Mouse (Mus musculus) heart, adult 8-10 months (tissue): ENCODE measurements around the gene Cd200r1. TPM values are rescaled to one million over a fixed set of nuclear protein-coding genes. Genes with fewer than 3 reads are reported as not detected.
"Not testable (repeated sequence)": the region's sequence is repeated elsewhere in the genome, so short reads cannot be mapped to it uniquely, and the experiment has no call there.

Source experiments
- DNase-seq: peaks from one replicate; pipeline ENCODE4 v3.0.0; 2022; ENCODE audit warnings: low spot score
- total RNA-seq, 4 experiments: library from RNA; stranded (reverse); gene quantifications; 2 replicates each; pipeline ENCODE4 v1.2.4; 2022

The Cd200r1 gene
- total RNA-seq, 4 experiments from 2014 or later, result 0.27 to 0.63 (median 0.28) TPM; not detected in 1

DNA sequence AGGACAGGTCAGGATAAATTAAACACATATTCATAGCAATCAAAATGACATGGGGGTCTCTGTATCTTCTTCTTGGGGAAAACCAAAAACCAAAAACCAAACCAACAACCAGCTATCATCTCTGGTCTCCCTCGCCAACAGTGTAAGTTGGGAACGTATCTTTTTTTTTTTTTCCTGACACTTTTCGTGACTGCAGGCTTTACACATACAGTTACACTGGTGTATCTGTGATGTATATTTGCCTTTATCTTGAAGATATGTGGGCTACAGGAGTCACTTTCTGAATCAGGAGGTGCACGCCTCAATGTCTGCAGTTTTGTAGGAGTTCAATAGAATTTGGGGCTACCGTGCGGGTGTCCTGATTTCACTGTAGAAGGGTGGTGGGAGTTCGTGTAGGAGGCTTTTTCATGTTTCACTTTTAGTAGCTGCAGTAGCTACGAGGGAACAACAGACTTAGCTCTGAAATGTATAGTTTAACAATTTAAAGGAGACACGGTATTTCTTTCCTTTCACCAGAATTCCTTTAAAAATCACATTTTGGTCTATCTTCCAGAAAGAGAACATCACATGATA, 870 bp downstream of the Cd200r1 start:
- DNase-seq, result no peak

DNA sequence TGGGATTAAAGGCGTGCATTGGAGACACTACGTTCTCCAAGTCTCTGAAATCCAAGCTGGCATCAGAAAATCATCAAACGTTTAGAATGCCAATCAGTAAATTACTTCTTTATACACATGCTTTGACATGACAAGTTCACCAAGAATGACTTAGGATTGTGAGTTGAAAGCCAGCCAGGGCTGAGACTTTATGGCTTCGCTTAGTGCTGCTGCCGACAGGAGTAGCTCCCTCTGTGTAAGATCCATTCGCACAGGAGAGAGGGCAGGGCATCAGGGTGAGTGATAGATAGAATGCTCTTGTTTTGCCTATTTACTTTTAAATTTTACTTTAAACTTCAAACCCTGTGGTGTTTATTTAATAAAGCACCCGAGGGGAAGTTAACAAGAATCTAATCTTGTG, 2.0 kb downstream of the Cd200r1 start:
- no peak for DNase-seq

DNA sequence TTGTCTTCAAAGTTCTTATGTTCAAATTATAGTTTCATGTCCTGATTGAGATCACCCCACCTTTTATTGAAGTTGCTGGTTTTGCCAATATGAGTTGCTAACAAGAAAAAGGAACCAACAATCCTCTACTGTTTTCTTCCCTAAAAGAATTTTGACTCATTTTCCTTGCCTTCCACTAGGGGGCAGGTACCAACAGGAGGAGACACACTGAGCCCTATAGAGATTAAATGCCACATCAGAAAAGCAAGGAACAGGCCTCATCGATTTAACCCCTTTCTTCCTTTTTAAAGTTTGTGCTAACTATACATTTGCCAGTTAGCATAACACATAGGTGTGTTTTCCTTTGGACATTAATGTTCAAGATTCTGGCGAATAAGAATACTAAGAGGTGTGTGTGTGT, 2.4 kb downstream of the Cd200r1 start:
- peak; percentile 35 for DNase-seq

DNA sequence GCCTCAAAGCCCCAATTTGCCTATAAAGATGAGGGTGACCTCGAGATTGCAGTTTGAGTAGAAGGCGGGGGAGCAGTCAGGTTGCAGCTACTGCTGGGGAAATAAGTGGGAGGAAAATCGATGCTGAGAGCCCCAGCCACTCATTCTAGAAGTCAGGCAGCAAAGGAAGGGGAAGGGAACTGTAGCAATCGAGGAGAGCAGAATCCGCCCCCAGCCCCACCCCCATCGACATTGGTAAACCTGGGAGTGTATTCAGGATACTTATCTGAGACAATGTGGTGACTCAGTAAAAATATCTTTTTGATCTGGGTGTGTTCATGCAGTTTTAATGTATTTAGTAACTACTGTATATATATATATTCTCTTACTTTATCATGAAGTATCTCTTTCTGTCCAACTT, 7.0 kb downstream of the Cd200r1 start:
- DNase-seq, result no peak

DNA sequence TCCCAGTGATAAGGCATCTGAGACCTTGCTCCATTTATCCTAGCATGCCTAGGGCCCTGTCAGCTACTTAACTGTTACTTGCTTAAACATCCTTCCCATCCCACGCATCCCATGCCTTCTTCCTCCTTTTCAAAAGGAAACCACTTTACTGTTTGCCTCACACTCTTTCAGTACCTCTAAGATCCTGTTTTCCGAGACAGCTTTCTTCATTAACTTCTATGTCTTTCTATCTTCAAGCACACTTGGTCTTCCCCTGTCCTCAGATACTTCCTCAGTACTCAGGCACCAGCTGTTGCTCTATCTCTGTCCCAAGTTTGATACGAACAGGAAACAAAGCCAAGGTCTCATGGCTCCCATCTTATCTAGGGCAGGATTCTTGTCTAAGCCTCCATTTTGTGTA, 8.1 kb downstream of the Cd200r1 start:
- DNase-seq, result no peak

DNA sequence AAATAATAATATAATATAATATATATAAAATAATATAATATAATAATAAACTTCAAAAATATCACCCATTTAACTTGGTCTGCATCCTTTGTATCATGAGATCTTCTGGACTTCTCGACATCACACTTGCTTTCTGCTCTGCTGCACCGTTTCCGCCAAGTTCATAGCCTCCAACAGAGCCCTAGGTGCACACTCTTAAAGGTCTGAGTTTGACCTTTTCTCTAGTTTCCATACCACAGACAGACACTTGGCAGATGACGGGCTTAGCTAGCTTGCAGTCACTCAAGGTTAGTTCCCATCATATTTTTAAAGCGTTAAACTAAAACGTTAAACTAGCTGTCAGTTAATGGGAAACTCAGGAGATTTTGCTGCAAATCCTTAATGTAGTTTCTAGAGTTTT, 8.7 kb downstream of the Cd200r1 start:
- no peak for DNase-seq

DNA sequence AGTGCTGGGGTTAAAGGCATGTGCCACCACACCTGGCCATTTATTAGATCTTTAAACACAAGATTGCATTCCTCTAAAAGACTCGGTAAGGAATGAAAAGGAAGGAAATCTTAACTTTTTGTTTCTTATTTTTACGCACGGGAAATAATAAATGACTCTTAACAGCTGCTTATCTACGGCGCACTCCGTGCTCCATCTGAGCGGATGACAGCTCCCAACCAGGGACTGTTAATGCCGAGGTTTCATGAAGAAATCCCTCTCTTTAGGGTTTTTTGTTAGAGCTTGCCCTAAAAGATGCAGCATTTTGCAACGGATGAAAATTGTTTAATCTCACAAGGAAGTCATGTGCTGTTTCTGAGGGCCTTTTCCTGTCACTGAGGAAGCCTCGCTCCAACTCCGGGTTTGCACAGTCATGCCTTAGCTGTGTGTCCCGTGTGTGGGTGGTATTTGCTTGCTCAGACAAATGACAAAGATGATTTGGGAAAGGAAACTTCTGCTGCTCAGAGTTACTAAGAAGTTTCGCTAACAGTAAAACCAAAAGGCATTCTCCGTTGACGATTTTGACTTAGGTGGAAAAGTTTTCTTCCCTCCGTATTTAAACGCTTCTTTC, 13.1 kb downstream of the Cd200r1 start:
- DNase-seq, result peak; percentile 49

DNA sequence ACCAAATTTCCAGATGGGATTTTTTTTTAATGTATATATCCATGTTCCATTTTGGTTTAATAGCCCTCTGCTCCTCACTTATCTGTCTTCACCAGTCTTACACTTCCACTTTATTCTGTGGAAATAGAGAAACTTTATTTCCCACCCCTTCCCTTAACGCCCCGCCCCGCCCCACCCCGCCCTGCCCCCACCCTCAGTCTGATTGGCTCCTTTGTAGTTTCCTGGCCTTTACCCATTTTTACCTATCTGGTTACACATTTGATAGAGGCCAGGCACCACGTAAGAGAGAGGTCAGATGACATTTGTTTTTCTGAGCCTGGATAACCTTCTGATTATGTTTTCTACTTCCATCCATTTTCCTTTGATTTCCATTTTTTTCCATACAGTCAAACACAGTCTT, 14.0 kb downstream of the Cd200r1 start:
- no peak for DNase-seq

DNA sequence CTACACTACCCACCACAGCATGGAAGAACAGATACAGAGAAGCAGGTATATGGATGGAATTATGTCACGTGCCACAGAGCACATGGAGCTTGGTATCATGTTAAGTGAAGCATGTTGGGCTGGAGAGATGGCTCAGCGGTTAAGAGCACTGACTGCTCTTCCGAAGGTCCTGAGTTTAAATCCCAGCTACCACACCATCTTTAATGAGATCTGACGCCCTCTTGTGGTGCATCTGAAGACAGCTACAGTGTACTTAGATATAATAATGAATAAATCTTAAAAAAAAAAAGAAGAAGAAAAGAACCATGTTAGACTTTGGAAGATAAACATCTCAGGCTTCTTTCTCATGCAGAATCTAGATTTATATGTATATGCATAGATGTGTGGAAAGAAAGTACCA, 15.2 kb downstream of the Cd200r1 start:
- DNase-seq, result no peak

DNA sequence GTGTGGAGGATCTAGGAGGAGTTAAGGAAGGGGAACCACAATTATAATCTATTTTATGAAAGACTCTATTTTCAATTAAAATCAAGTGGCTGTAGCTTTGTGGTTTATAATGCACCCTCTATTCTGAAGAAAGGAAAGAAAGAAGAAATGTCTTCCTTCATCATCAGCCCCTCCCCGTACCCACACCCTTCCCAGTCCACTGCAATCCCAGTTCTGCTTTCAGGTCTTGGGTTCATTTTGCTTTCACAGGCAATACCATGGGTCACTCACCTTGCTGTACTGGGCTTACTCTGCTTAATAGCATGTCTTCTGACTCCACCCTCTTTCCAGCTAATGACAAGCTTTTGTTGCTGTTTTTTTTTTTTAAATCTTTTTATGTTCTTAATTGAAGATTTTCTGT, 21.4 kb downstream of the Cd200r1 start:
- no peak for DNase-seq

DNA sequence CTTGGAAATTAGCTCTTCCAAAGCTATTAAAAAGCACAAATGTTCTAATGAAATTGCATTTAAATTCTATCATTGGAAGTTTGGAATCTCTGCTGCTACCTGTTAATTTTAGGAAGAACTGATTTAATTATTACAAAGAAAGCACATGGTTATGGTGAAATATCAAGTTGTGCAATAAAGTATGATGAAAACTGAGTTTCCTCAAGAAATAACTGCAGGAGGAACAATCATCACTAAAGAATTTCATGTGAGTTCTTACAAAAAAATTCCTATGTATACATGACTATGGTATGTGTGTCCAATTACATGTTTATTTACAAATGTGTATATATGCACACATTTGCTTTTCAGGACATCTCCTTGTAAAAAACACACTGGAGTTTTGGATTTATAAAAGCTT, 28.9 kb downstream of the Cd200r1 start:
- no peak for DNase-seq

DNA sequence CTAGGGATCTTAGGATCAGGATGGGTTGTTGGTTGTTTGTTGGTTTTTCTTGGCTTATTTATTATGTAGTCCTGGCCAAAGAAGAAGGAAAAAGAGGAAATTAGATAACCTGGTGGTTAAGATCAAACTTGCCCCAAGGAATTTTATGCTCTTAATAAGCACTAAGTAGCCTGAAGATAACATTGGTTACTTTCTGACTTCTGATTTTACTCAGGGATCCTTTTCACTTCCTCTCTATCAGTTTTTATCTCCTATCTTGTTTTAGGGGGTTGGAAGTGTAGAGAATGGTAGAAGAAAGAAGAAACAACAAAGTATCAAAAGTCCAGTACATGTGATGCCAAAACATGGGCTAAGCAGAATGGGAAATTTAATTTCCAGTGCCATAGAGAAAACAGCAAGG, 40.4 kb downstream of the Cd200r1 start:
- DNase-seq, result no peak

DNA sequence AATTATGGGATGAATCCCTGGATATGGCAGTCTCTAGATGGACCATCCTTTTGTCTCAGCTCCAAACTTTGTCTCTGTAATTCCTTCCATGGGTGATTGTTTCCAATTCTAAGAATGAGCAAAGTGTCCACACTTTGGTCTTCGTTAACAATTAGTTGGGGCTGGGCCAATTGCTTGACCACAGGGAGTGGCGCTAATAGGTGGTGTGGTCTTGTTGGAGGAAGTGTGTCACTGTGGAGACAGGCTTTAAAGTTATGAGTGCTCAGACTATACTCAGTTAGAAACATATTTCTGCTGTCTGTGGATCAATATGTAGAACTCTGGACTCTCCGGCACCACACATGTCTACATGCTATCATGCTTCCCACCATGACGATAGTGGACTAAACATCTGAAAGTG, 44.7 kb downstream of the Cd200r1 start:
- not testable (repeated sequence) for DNase-seq

DNA sequence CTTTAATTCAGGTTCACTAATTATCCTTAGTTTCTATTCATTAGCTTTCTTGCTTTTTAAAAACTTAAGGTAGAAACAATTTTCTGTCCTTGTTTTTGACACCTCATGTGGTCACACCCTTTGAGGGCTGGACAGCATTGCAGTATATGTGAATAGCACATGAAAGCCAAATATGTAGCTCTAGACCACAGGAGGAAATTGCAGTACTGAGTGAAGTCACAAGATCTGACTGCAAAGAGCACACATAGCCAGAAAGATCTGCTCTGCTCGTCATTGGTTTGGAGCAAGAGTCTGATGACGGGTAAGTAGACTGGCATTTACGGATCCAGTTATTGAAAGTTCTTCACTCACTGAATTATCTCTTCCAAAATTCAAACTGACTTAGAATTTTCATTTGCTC, 46.0 kb downstream of the Cd200r1 start, which contains the start of gene Cd200r4:
Gene Cd200r4, plus strand, starts transcription at position 190 of the 400 bp plus-strand sequence.
- no peak for DNase-seq

DNA sequence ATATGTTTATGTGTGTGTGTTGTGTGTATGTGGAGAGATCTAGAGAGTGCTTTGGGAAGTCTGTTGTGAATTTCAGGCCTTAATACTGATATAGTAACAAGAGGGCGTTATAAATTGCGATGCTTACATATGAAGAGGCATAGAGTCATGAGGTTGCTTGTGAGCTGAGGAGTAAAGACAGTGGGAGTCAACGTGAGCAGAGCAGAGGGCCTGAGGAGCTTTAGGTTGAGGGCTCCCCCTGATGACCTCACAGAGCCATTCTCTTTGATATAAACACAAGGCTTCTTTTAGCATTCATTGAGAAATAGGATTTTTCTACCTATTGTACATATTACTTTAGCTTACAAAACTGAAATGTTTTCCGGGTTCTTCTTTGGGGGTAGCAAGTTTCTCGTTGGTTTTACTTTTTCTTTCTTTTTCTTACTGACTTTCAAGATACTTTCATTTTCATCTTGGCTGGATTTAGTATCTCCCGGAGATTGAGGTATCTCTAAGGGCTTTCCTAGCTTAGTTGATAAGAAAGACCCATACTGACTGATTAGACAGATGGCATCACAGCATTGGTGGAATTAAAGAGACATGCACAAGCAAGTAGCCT, 47.0 kb downstream of the Cd200r1 start:
- DNase-seq, result no peak

DNA sequence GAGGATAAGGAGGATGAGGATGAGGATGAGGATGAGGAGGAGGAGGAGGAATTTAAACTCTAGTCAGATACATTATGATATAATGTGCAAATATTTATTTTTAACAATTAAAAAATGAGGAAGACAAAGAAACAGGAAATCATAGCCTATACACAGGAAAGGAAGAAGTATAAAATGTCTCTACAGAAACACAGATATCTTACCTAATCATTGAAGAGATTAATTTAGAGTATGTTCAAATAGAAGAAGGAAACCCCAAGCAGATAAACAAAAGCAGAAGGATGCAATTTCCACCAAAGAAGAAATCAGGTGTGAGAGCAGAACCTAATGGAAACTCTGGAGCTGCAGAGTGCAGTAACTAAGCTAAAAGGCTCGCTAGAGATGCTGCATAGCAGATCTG, 52.5 kb downstream of the Cd200r1 start:
- DNase-seq, result no peak

DNA sequence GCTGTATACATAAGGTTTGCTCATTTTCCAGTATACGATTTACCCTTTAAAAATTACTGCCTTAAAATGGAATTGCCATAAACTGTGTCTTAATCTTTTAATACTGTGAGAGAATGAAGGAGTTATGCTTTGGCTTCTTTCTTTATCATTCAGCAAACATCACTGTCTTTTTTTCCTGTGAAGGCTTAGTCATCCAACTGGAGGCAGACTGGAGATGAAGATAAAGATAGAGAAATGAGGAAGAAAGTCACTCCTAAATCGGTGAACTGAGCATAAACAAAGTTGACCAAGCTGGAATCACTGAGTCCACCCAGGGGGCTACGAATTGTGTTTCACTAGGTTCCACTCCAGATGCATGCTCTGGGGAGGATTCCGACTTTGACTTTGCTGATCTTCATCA, 55.0 kb downstream of the Cd200r1 start:
- no peak for DNase-seq

DNA sequence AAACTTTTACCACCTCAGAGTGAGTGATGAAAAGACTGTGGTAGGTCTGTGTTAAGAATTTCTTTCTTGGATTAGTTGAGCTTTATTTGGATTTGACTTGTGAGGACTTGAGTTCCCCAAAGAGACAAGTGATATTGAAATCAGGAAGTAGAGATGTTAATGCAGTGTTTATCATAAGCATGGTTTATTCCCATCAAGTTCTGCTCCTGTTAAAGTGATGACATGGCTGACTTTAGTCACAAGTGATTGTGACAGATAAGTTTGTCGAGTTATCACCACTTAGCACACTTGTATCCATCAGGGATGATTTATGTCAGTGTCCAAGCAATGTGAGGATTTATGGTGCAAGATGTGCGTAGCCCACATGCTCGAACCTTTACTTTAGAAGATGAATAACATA, 66.8 kb downstream of the Cd200r1 start:
- no peak for DNase-seq

DNA sequence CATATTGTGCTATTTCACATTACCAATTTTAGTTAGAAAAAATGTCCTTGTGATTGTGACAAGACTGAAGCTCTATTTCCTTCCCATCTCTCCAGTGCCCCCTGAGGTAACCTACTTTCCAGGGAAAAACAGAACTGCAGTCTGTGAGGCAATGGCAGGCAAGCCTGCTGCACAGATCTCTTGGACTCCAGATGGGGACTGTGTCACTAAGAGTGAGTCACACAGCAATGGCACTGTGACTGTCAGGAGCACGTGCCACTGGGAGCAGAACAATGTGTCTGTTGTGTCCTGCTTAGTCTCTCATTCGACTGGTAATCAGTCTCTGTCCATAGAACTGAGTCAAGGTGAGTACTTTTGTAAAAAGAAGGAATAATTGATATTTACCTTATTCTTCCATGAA, 67.7 kb downstream of the Cd200r1 start:
- DNase-seq, result not testable (repeated sequence)
